ENCODE assay signal across 9 mouse cellular contexts in genomic region chr4:123422828-123423227, GRCm38 (mm10).
DNase-seq lines count a peak whose midpoint lies in the region; ATAC-seq and TF ChIP-seq lines count a peak whose summit lies in the region.
"Had no signal": no experiment of that assay in that cellular context is flagged by ENCODE, and none has a peak within 500 bp of the region (broad histone marks: within the 10 kb centered on the region; RNA-seq: fewer than 3 reads in every experiment).

No protein-coding gene starts in this region.

- H3K4me1 ChIP-seq in neural tube, embryonic 11.5 days (ENCODE audit: control insufficient read depth, insufficient read depth, low read length), result no peaks in the 10 kb centered on the region
- peaks cover 32% of the 10 kb centered on the region for H3K4me1 ChIP-seq in liver, adult 2 months (ENCODE audit: control insufficient read depth, insufficient read depth, low read length)
- 0 out of 2 replicates have a peak, but pooled peaks cover 4% of the 10 kb centered on the region for H3K4me1 ChIP-seq in stomach, embryonic 14.5 days (ENCODE audit: control insufficient read depth, insufficient read depth, low read length)
- H3K4me1 ChIP-seq in midbrain, embryonic 14.5 days (ENCODE audit: control insufficient read depth, insufficient read depth, low read length), result no peaks in the 10 kb centered on the region

- intact Hi-C loops in gastrocnemius, postnatal 14 days (cut with DNase I; ENCODE audit: low total_unique reads), result no loop called here

- H3K79me2 ChIP-seq in liver, adult 2 months (ENCODE audit: control insufficient read depth, insufficient read depth, low read length), result peaks cover 15% of the 10 kb centered on the region

- H3K27me3 ChIP-seq in neural tube, embryonic 11.5 days (ENCODE audit: control insufficient read depth, insufficient read depth, low read length), result no peaks in the 10 kb centered on the region
- H3K27me3 ChIP-seq in liver, adult 2 months (ENCODE audit: control insufficient read depth, insufficient read depth, low read length), result no peaks in the 10 kb centered on the region
- no peaks in the 10 kb centered on the region for H3K27me3 ChIP-seq in stomach, embryonic 14.5 days (ENCODE audit: control insufficient read depth, insufficient read depth, low read length)
- no peaks in the 10 kb centered on the region for H3K27me3 ChIP-seq in midbrain, embryonic 14.5 days (ENCODE audit: control insufficient read depth, insufficient read depth, low read length)
- H3K27me3 ChIP-seq: neural tube, embryonic 15.5 days had no signal

- 57% methylated on average over 6 of the region's 6 CpGs for WGBS in neural tube, embryonic 11.5 days
- WGBS in liver, adult 2 months, result 72% methylated on average over 6 of the region's 6 CpGs
- 44% methylated on average over 6 of the region's 6 CpGs for WGBS in stomach, embryonic 14.5 days
- 79% methylated on average over 6 of the region's 6 CpGs for WGBS in midbrain, embryonic 14.5 days

- no peak overlapping the region for H3K4me2 ChIP-seq in neural tube, embryonic 11.5 days (ENCODE audit: low read depth)
- no peak overlapping the region for H3K4me2 ChIP-seq in stomach, embryonic 14.5 days (replicated peaks; ENCODE audit: low read depth, low read length)
- no peak overlapping the region for H3K4me2 ChIP-seq in midbrain, embryonic 14.5 days (ENCODE audit: low read length)
- H3K4me2 ChIP-seq: neural tube, embryonic 15.5 days had no signal

- TF ChIP-seq POLR2A in liver, adult 2 months (IDR thresholded peaks at IDR 0.05; ENCODE audit: extremely low read depth, insufficient read depth, low read length), result no peak

- peak; percentile 15 for DNase-seq in neural tube, embryonic 11.5 days (ENCODE audit: low spot score)
- DNase-seq in neural tube, embryonic 10.5 days (ENCODE audit: extremely low spot score, low spot score), result no peak
- DNase-seq in gastrocnemius, postnatal 14 days, result peak; percentile 27
- DNase-seq in liver, adult 2 months (ENCODE audit: extremely low read depth, low read depth, low spot score), result peak; percentile 38
- no peak for DNase-seq in midbrain, embryonic 14.5 days
- no peak for DNase-seq in urinary bladder, postnatal 10 days (ENCODE audit: low spot score)
- DNase-seq in frontal cortex, postnatal 36 days (ENCODE audit: low spot score in 2 of 2), result no peak

- no peak for ATAC-seq in neural tube, embryonic 11.5 days (ENCODE audit: insufficient read depth, low FRiP score, low TSS enrichment)
- ATAC-seq in stomach, embryonic 14.5 days (ENCODE audit: insufficient number of reproducible peaks, insufficient read depth, low FRiP score, low read depth), result peak; percentile 84; the same call in 1 of the 2 replicates
- no peak for ATAC-seq in midbrain, embryonic 14.5 days (ENCODE audit: low FRiP score, low TSS enrichment)

- no peak overlapping the region for H3K4me3 ChIP-seq in neural tube, embryonic 11.5 days (ENCODE audit: low read depth, low read length)
- H3K4me3 ChIP-seq in liver, adult 2 months (ENCODE audit: insufficient read depth, low read depth, low read length), result no peak overlapping the region
- no peak overlapping the region for H3K4me3 ChIP-seq in stomach, embryonic 14.5 days (ENCODE audit: low read depth, low read length)
- no peak overlapping the region for H3K4me3 ChIP-seq in midbrain, embryonic 14.5 days (replicated peaks; ENCODE audit: low read depth, low read length)
- H3K4me3 ChIP-seq: neural tube, embryonic 15.5 days had no signal

- no peak overlapping the region for H3K27ac ChIP-seq in neural tube, embryonic 11.5 days (ENCODE audit: low read depth, low read length)
- H3K27ac ChIP-seq in liver, adult 2 months (replicated peaks; ENCODE audit: insufficient read depth, low read depth, low read length), result no peak overlapping the region
- no peak overlapping the region for H3K27ac ChIP-seq in stomach, embryonic 14.5 days (ENCODE audit: low read length)
- no peak overlapping the region for H3K27ac ChIP-seq in midbrain, embryonic 14.5 days (replicated peaks; ENCODE audit: low read depth, low read length)
- H3K27ac ChIP-seq: neural tube, embryonic 15.5 days had no signal

- H3K9me3 ChIP-seq in neural tube, embryonic 11.5 days (ENCODE audit: control insufficient read depth, low read length), result no peaks in the 10 kb centered on the region
- no peaks in the 10 kb centered on the region for H3K9me3 ChIP-seq in stomach, embryonic 14.5 days (ENCODE audit: control insufficient read depth, low read depth, low read length)
- no peaks in the 10 kb centered on the region for H3K9me3 ChIP-seq in midbrain, embryonic 14.5 days (ENCODE audit: control insufficient read depth, low read length)
- H3K9me3 ChIP-seq: neural tube, embryonic 15.5 days had no signal

- H3K36me3 ChIP-seq in neural tube, embryonic 11.5 days (ENCODE audit: control insufficient read depth, insufficient read depth, low read length), result no peaks in the 10 kb centered on the region
- no peaks in the 10 kb centered on the region; the same call in 1 of the 2 replicates for H3K36me3 ChIP-seq in liver, adult 2 months (ENCODE audit: control insufficient read depth, insufficient read depth, low read length)
- H3K36me3 ChIP-seq in stomach, embryonic 14.5 days (ENCODE audit: control insufficient read depth, insufficient read depth, low read length), result no peaks in the 10 kb centered on the region; the same call in 1 of the 2 replicates
- H3K36me3 ChIP-seq in midbrain, embryonic 14.5 days (ENCODE audit: control insufficient read depth, insufficient read depth, low read length), result no peaks in the 10 kb centered on the region

- H3K9ac ChIP-seq in neural tube, embryonic 11.5 days (ENCODE audit: low read length), result no peak overlapping the region
- H3K9ac ChIP-seq in liver, adult 2 months (ENCODE audit: low read depth, low read length), result no peak overlapping the region
- no peak overlapping the region for H3K9ac ChIP-seq in stomach, embryonic 14.5 days (replicated peaks; ENCODE audit: low read depth, low read length)
- H3K9ac ChIP-seq in midbrain, embryonic 14.5 days (replicated peaks; ENCODE audit: low read length), result no peak overlapping the region
- H3K9ac ChIP-seq: neural tube, embryonic 15.5 days had no signal

- TF ChIP-seq CTCF in liver, adult 2 months (IDR thresholded peaks at IDR 0.05; ENCODE audit: low read depth, low read length), result no peak

Comparison
In these comparisons a context has a peak if more than half of its experiments do, and no peak if none do; other contexts are left out.
1. DNase-seq: peak in neural tube, embryonic 11.5 days (single experiment), gastrocnemius, postnatal 14 days (single experiment) and liver, adult 2 months (single experiment); none in neural tube, embryonic 10.5 days (single experiment), midbrain, embryonic 14.5 days (single experiment), urinary bladder, postnatal 10 days (single experiment) and frontal cortex, postnatal 36 days (0 of 2).